Mouse (Mus musculus): ENCODE results near the gene Phf14.

- TF ChIP-seq POLR2A (IDR thresholded peaks at IDR 0.05; ENCODE audit: borderline replicate concordance, low read depth, low read length), result no peak
- no peak for TF ChIP-seq CTCF (IDR thresholded peaks at IDR 0.05; ENCODE audit: low read depth, low read length)
Measured at GRCm38 (mm10) chr6:12082531-12083216, 175.1 kb downstream of the Phf14 start.

Data from bone marrow macrophage, adult 2 months (primary cell).